Mouse (Mus musculus) bone marrow macrophage, adult 2 months (primary cell): ENCODE results near the gene Stat3.

Source experiments
- CTCF ChIP-seq: IDR thresholded peaks from 2 replicates; pipeline ENCODE4 v1.5.1; 2012; ENCODE audit warnings: low read depth, mild to moderate bottlenecking, low read length, moderate library complexity
- POLR2A ChIP-seq: IDR thresholded peaks from 2 replicates; pipeline ENCODE4 v1.6.1; 2012; ENCODE audit warnings: mild to moderate bottlenecking, low read depth, low read length, borderline replicate concordance

GRCm38 (mm10) chr11:100840866-100841265 lies 98.5 kb downstream of the Stat3 start:
- TF ChIP-seq CTCF (no peak), POLR2A (no peak)
